Mouse (Mus musculus) ES-E14 (cell line): ENCODE data around the gene Bcl11b.

Experiments used
- CHD2 ChIP-seq: IDR thresholded peaks from 2 replicates; pipeline ENCODE4 v1.6.1; 2014; ENCODE audit warnings: mild to moderate bottlenecking, low read depth, low read length, inconsistent platforms
- HCFC1 ChIP-seq: IDR thresholded peaks from 2 replicates; pipeline ENCODE4 v1.6.1; 2012; ENCODE audit warnings: low read length, inconsistent platforms, borderline replicate concordance; ENCODE audit not compliant: insufficient read depth
- MAFK ChIP-seq: IDR thresholded peaks from 2 replicates; pipeline ENCODE4 v1.6.1; 2014; ENCODE audit warnings: mild to moderate bottlenecking, low read depth, low read length, inconsistent platforms; ENCODE audit not compliant: insufficient read depth
- ZC3H11A ChIP-seq: IDR thresholded peaks from 2 replicates; pipeline ENCODE4 v1.6.1; 2012; ENCODE audit warnings: low read depth, mild to moderate bottlenecking, inconsistent platforms, low read length, borderline replicate concordance
- ZNF384 ChIP-seq: IDR thresholded peaks from 2 replicates; pipeline ENCODE4 v1.6.1; 2012; ENCODE audit warnings: low read depth, low read length, inconsistent platforms

GRCm38 (mm10) chr12:107961843-107962242 lies 41.6 kb downstream of the Bcl11b start:
- TF ChIP-seq ZC3H11A (no peak), HCFC1 (no peak), ZNF384 (no peak), CHD2 (no peak), MAFK (no peak)
